Mouse (Mus musculus) thymus, postnatal 36 days (tissue): ENCODE data around the gene Rabl6.
A peak's percentile ranks its signal among the peaks of the same experiment; 100 is the strongest.

Source experiments
- DNase-seq, 2 experiments: peaks; one replicate each; pipeline ENCODE4 v3.0.0; 2022; ENCODE audit warnings: mixed read lengths in 2 of 2

Rabl6 gene

DNA sequence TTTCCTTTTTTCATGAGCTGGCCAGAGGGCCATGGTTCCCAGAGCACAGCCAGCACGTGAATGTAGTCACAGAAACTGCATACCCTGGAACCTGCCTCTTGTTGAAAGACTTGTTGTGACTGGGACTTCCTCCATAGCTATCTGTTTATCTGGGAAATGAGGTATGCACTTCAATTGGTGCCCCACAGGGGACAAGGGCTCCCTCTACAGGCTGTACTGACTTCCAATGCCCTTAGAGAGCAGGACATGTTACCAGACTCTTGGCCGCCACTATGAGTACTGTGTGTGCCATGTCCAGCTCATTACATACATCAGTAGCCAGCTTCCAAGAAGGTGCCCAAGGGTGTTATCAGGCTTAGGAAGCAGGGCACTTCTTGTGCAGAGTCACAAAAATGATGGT, 16.5 kb downstream of the Rabl6 start:
- DNase-seq, result peak; percentile 30 to 31

GRCm38 (mm10) chr2:25588227-25588907, 20.0 kb downstream of the Rabl6 start:
- no peak for DNase-seq

- no peak for DNase-seq
Observed at GRCm38 (mm10) chr2:25587290-25587689, 21.0 kb downstream of the Rabl6 start.

DNA sequence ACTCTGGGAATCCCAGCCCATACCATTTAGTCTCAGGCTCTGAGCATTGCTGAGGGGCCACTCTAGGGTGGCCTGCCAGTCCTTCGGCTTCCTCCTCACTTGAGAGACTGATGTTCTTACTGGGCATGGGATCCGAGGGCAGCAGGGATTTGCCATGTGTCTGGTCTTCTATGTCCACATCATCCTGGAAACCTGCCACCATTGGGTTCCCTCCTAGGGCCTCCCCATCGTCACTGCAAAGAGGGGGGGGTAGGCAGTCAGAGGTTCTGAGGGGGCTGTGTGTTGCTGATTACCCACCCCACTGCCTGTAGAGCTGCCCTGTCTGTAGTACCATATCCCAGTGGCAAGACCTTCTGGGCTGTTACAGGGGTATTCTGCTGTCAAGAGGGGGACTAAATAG, 22.7 kb downstream of the Rabl6 start:
- DNase-seq, result no peak

GRCm38 (mm10) chr2:25584856-25585255, 23.5 kb downstream of the Rabl6 start:
- no peak for DNase-seq

DNA sequence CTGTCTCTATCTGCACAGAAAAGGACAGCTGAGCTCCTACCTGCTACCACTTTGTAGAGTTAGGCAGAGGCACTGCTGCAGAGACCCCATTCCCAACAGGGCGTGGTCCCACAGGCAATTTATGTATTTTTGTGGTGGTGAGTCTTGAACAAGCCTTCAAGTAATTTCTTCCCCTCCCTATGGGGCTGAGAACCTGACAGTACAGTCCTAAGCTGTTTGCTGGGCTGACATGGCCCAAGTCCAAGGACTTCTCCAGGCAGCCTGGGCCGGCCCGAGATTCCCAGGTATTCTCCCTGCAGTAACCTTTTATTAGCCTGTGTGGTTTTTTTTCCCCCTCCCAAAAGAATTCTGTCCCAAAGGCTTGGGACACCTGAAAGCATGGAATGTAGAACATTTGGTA, 24.2 kb downstream of the Rabl6 start:
- DNase-seq, result no peak

DNA sequence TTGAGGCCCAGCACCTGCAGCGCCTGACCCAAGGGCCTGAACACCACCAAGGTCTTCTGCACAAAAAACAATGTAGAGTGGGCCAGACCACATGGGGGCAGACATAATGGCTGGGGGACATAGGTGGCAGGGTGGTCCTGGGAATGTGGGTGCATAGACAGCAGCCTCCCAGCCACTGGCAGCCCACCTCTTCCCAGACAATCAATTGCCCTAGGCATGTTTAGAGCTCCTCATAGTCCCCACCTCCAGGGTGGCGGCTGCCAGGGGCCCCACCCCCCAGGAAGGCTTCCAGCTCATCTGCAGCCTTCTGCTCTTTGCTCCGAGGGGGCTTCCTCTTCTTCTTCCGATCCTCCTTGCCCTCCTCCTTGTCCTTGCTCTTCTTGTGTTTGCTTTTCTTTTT, 24.8 kb downstream of the Rabl6 start:
- no peak for DNase-seq

DNA sequence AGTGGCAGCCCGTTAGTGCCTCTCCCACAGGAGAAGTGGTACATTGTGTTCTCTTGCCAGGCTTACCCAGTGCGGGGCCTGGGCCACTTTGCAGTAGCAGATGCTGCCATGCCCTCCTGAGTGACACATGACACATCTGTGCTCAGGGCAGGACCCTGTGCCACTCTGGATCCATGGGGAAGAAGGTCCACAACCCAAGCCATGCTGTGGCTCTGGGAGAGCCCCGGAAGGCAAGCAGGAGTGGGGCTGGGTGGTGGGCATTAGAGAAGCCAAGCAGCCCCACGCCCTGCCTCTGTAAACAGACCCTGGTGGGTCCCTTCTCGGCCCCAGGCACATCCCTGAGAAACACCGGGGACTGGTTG, 25.2 kb downstream of the Rabl6 start:
- DNase-seq, result no peak

- no peak for DNase-seq
Observed at GRCm38 (mm10) chr2:25582466-25583119, 25.7 kb downstream of the Rabl6 start.

GRCm38 (mm10) chr2:25581901-25582301, 26.4 kb downstream of the Rabl6 start:
- no peak for DNase-seq

GRCm38 (mm10) chr2:25581294-25581864, 26.9 kb downstream of the Rabl6 start, which contains the start of gene Ajm1:
Ajm1 (minus strand) TSS chr2:25581757.
- DNase-seq, result peak; percentile 61 to 72

- DNase-seq, result no peak
Observed at GRCm38 (mm10) chr2:25580621-25581101, 27.7 kb downstream of the Rabl6 start.

DNA sequence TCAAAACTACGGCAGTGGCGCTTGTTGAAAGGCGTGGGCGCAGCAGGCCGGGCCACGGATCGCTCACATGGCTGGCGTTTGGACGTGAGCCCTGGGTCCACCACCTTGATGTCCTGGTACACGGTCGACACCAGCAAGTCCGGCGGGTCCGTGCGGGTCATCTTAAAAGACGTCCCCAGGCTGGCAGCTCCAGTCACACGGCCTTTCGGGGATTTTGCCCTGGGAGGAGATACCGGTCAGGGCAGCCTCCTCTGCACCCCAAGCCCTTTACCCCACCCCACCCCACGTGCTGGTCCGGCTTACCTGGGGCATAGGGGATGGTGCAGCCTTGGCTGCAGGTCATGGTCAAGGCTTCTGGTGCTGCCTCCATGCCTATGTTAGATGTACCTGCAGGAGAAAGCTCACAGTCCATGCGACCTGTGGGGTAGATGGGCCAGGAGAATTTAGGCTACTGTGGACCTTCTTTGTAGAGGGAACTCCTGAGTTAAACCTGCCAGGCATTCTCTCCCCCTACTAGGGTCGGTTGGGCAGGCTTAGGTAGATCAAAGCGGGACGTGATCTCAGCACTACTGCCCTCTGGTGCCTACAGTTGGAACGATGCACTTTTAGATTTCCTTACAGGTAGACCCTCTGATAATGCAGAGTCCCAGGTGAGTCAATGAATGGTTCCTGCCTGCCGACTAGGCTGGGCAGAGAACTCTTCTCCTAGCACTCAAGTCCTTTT, 28.4 kb downstream of the Rabl6 start:
- peak; percentile 65 to 69 for DNase-seq

- peak in 1 of 2 experiments; percentile 28 for DNase-seq
Observed at GRCm38 (mm10) chr2:25578796-25579736, 29.3 kb downstream of the Rabl6 start.

GRCm38 (mm10) chr2:25577951-25578795, 30.1 kb downstream of the Rabl6 start:
- DNase-seq, result peak in 1 of 2 experiments; percentile 29

DNA sequence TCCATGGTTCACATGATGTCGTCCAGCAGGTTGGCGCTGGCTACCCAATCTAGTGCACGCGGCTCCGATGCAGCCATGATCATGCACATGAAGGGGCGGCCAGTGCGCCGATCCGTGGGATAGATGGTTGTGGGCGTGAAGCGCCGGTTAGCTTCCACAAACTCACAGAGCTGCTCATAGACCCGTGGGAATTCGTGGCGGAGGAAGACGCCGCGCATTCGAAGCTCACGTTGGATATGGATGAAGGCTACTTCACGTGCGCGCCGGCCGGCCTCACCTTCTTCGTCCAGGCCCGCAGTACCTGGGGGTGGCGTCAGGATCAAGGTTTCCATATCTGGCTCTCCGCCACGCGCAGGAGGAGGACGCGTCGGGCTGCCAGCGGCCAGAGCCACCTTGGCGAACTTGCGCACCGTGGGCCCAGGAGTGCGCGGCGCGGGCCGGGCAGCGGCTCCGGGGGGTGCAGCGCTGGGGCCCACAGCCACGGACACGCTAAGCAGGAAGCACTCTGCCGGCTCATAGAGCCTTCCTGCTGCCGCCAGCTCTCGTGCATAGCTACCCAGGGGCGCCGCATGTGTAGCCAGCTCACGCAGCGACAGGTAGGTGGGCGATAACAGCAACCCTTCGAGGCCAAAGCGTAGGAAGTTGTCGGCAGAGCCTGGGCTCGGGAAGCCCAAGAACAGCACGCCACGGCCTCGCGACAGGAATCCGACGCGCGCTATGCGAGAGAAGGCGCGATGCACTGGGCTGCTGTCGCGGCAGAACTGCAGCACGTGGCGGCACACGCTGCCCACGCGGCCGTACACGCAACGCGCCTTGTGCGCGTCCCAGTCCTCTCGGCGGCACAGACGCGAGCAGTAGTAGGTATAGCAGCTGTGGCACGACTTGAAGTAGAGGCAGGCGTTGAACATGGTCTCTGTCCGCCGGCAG, 31.1 kb downstream of the Rabl6 start:
- peak in 1 of 2 experiments; percentile 25 for DNase-seq

- DNase-seq, result no peak
Observed at GRCm38 (mm10) chr2:25576028-25576850, 32.1 kb downstream of the Rabl6 start.

- peak; percentile 62 to 70 for DNase-seq
Observed at GRCm38 (mm10) chr2:25575432-25576027, 32.8 kb downstream of the Rabl6 start.
